Mouse (Mus musculus) layer of hippocampus, adult 2 months (tissue): ENCODE results near the gene Zfpm1. TPM values are rescaled to one million over a fixed set of nuclear protein-coding genes. Genes with fewer than 3 reads are reported as not detected.
A peak's percentile ranks its signal among the peaks of the same experiment; 100 is the strongest.

Experiments used
- DNase-seq, 2 experiments: peaks; one replicate each; pipeline ENCODE4 v3.0.0; 2022; ENCODE audit warnings: low spot score in 2 of 2
- H3K27ac ChIP-seq: fragments of 200-600 bp; 2 replicates; pipeline ENCODE4 v1.8.1; 2022
- H3K4me3 ChIP-seq: fragments of 200-600 bp; 2 replicates; pipeline ENCODE4 v1.8.1; 2022; ENCODE audit warnings: mild to moderate bottlenecking
- CTCF ChIP-seq: fragments of 200-600 bp; conservative IDR thresholded peaks from 2 replicates; pipeline ENCODE4 v1.8.1; 2022; ENCODE audit warnings: antibody characterized with exemption, mild to moderate bottlenecking, moderate library complexity
- total RNA-seq, 2 experiments: library from RNA; stranded (reverse); gene quantifications; 2 replicates each; pipeline ENCODE4 v1.2.3; 2021

The Zfpm1 gene
- total RNA-seq, 2 experiments from 2014 or later = 45.1 to 45.6 TPM

- no peak overlapping the region for H3K27ac ChIP-seq
- no peak for TF ChIP-seq CTCF
- DNase-seq = no peak
- no peak overlapping the region for H3K4me3 ChIP-seq
Observed at GRCm38 (mm10) chr8:122262835-122263234, 19.1 kb upstream of the Zfpm1 start.

GRCm38 (mm10) chr8:122264243-122264642 lies 17.7 kb upstream of the Zfpm1 start:
- Histone ChIP-seq H3K4me3 (no peak overlapping the region), H3K27ac (peak overlapping the region; percentile 49; the same call in 1 of the 2 replicates)
- no peak for TF ChIP-seq CTCF
- DNase-seq = peak in 1 of 2 experiments; percentile 49

GRCm38 (mm10) chr8:122265522-122265921 lies 16.4 kb upstream of the Zfpm1 start:
- Histone ChIP-seq H3K4me3 (no peak overlapping the region), H3K27ac (no peak overlapping the region)
- TF ChIP-seq CTCF = no peak
- DNase-seq = no peak

GRCm38 (mm10) chr8:122266867-122267266 lies 15.1 kb upstream of the Zfpm1 start:
- no peak for DNase-seq
- Histone ChIP-seq H3K27ac (no peak overlapping the region), H3K4me3 (no peak overlapping the region)
- TF ChIP-seq CTCF = no peak

GRCm38 (mm10) chr8:122268861-122269260 lies 13.1 kb upstream of the Zfpm1 start:
- no peak for DNase-seq
- Histone ChIP-seq H3K4me3 (peak overlapping the region; percentile 56), H3K27ac (peak overlapping the region; percentile 88)
- no peak for TF ChIP-seq CTCF

GRCm38 (mm10) chr8:122269404-122269803 lies 12.5 kb upstream of the Zfpm1 start:
- Histone ChIP-seq H3K27ac (peak overlapping the region; percentile 88), H3K4me3 (peak overlapping the region; percentile 56)
- DNase-seq = peak; percentile 69 to 84
- peak; percentile 95 for TF ChIP-seq CTCF

- Histone ChIP-seq H3K27ac (no peak overlapping the region), H3K4me3 (no peak overlapping the region)
- no peak for DNase-seq
- no peak for TF ChIP-seq CTCF
Observed at GRCm38 (mm10) chr8:122270555-122270954, 11.4 kb upstream of the Zfpm1 start.

GRCm38 (mm10) chr8:122273152-122273551 lies 8.8 kb upstream of the Zfpm1 start:
- peak; percentile 95 for TF ChIP-seq CTCF
- peak; percentile 56 to 80 for DNase-seq
- H3K27ac ChIP-seq = no peak overlapping the region
- no peak overlapping the region for H3K4me3 ChIP-seq

- no peak overlapping the region for H3K4me3 ChIP-seq
- H3K27ac ChIP-seq = no peak overlapping the region
- no peak for TF ChIP-seq CTCF
- no peak for DNase-seq
Observed at GRCm38 (mm10) chr8:122273826-122274225, 8.1 kb upstream of the Zfpm1 start.

- no peak overlapping the region for H3K4me3 ChIP-seq
- no peak for TF ChIP-seq CTCF
- no peak for DNase-seq
- no peak overlapping the region for H3K27ac ChIP-seq
Observed at GRCm38 (mm10) chr8:122274651-122275391, 7.1 kb upstream of the Zfpm1 start.

- TF ChIP-seq CTCF = no peak
- Histone ChIP-seq H3K4me3 (no peak overlapping the region), H3K27ac (no peak overlapping the region)
- no peak for DNase-seq
Observed at GRCm38 (mm10) chr8:122276308-122276707, 5.6 kb upstream of the Zfpm1 start.

GRCm38 (mm10) chr8:122277204-122277995 lies 4.5 kb upstream of the Zfpm1 start:
- TF ChIP-seq CTCF = peak; percentile 41
- Histone ChIP-seq H3K4me3 (no peak overlapping the region), H3K27ac (no peak overlapping the region)
- no peak for DNase-seq

GRCm38 (mm10) chr8:122280156-122280555 lies 1.8 kb upstream of the Zfpm1 start:
- DNase-seq = no peak
- Histone ChIP-seq H3K4me3 (no peak overlapping the region), H3K27ac (no peak overlapping the region)
- TF ChIP-seq CTCF = peak; percentile 35; the same call in 1 of the 2 replicates
